Mouse (Mus musculus) stomach, embryonic 15.5 days (tissue): ENCODE data around the gene Prpf8. TPM values are rescaled to one million over a fixed set of nuclear protein-coding genes. Genes with fewer than 3 reads are reported as not detected.
"Not testable (repeated sequence)": the region's sequence is repeated elsewhere in the genome, so short reads cannot be mapped to it uniquely, and the experiment has no call there.

Experiments used
- ATAC-seq: fragments of 200-750 bp; cut with Nextera tagmentation; 2 replicates; pipeline ENCODE4 v1.8.0; 2017; ENCODE audit warnings: low read depth, moderate number of reproducible peaks, moderate TSS enrichment; ENCODE audit not compliant: insufficient read depth, low FRiP score
- H3K27ac ChIP-seq: fragments of 300-500 bp; sonication (generic); 2 replicates; pipeline ENCODE4 v1.5.1; 2015; ENCODE audit warnings: mild to moderate bottlenecking, inconsistent platforms
- H3K27me3 ChIP-seq: fragments of 300-500 bp; sonication (generic); replicated peaks from 2 replicates; pipeline ENCODE4 v1.6.1; 2015; ENCODE audit warnings: inconsistent platforms
- H3K36me3 ChIP-seq: fragments of 300-500 bp; sonication (generic); 2 replicates; pipeline ENCODE4 v1.6.1; 2015; ENCODE audit warnings: inconsistent platforms
- H3K4me1 ChIP-seq: fragments of 300-500 bp; sonication (generic); 2 replicates; pipeline ENCODE4 v1.6.1; 2015; ENCODE audit warnings: inconsistent platforms
- H3K4me2 ChIP-seq: fragments of 300-500 bp; sonication (generic); 2 replicates; pipeline ENCODE4 v1.6.1; 2015; ENCODE audit warnings: mild to moderate bottlenecking, inconsistent platforms
- H3K4me3 ChIP-seq: fragments of 300-500 bp; sonication (generic); replicated peaks from 2 replicates; pipeline ENCODE4 v1.5.1; 2015; ENCODE audit warnings: inconsistent platforms
- H3K9ac ChIP-seq: fragments of 300-500 bp; sonication (generic); 2 replicates; pipeline ENCODE4 v1.6.1; 2015; ENCODE audit warnings: inconsistent platforms
- H3K9me3 ChIP-seq: fragments of 300-500 bp; sonication (generic); 2 replicates; pipeline ENCODE4 v1.6.1; 2016; ENCODE audit warnings: inconsistent platforms
- WGBS: fragments of 180-500 bp; shearing (Covaris S2); methylation state at CpG from one replicate; pipeline ENCODE4 v1.1.7; 2015; 5-methylcytosine and 5-hydroxymethylcytosine counted together
- microRNA counts: library from miRNA; unstranded; fragments of <30 nt; microRNA quantifications from one replicate; lab custom pipeline; 2016
- microRNA-seq: library from miRNA; unstranded; fragments of <30 nt; microRNA quantifications from one replicate; pipeline ENCODE4, GENCODE M21; 2016
- polyA plus RNA-seq: library from polyadenylated mRNA; unstranded; fragments of >200 nt; fragmentation: Nextera tagmentation; extraction: Ambion mirVana; gene quantifications from 2 replicates; pipeline ENCODE4 v1.2.1, GENCODE M21; 2015

Prpf8 gene
- polyA plus RNA-seq, 1 experiment from 2014 or later = 49.9 TPM

DNA sequence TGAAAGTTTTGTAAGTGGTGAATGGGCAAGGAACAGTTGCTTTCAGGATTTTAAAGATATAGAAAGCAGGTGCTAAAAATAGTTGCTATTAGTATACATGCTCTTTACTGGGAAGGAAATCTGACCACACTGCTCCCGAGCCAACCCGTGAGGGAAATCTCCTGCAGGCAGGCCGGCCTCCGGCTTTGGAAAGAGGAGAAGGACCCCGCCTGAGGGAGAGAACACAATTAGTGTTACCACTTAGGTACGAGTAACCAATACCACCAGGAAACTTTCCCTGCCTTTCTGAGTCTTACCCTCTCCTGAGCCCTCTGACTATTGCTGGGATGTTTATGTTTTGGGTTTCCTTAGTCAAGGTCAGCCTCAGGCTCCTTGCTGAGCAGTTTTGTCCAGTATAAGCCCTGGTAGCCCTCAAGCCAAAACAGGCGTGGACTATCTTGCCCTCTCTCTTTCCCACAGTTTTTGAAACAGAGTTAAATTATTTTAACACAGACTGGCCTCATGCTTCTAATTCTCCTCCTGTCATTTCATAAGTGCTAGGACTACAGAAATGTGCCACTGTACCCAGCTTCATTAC is 66.4 kb downstream of the Prpf8 start:
- H3K27ac ChIP-seq = 0 out of 2 replicates have a peak overlapping the region, but pooled peaks have one; percentile 58
- H3K27me3 ChIP-seq = no peaks in the 10 kb centered on the region
- H3K4me3 ChIP-seq = no peak overlapping the region
- no peaks in the 10 kb centered on the region for H3K36me3 ChIP-seq
- no peak for ATAC-seq
- WGBS = 50% methylated on average over 7 of the region's 7 CpGs
- no peaks in the 10 kb centered on the region for H3K9me3 ChIP-seq
- H3K4me2 ChIP-seq = no peak overlapping the region
- peaks cover 40% of the 10 kb centered on the region for H3K4me1 ChIP-seq
- H3K9ac ChIP-seq = no peak overlapping the region

DNA sequence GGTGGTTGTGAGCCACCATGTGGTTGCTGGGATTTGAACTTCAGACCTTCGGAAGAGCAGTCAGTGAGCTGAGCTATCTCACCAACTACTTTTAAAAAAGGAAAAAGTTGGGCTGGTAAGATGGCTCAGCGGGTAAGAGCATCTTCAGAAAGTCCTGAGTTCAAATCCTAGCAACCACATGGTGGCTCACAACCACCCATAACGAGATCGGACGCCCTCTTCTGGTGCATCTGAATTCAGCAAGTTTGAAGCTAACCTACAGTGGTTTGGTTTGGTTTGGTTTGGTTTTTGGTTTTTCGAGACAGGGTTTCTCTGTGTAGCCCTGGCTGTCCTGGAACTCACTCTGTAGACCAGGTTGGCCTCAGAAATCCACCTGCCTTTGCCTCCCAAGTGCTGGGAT is 69.4 kb downstream of the Prpf8 start:
- not testable (repeated sequence) for H3K4me2 ChIP-seq, H3K27ac ChIP-seq, ATAC-seq, H3K27me3 ChIP-seq, H3K9me3 ChIP-seq, H3K4me3 ChIP-seq, H3K36me3 ChIP-seq, H3K9ac ChIP-seq
- 86% methylated on average over 6 of the region's 6 CpGs for WGBS
- H3K4me1 ChIP-seq = peaks cover 22% of the 10 kb centered on the region

GRCm38 (mm10) chr11:75557142-75557541 is 70.5 kb downstream of the Prpf8 start:
- no peak overlapping the region for H3K9ac ChIP-seq
- no peaks in the 10 kb centered on the region for H3K36me3 ChIP-seq
- H3K4me2 ChIP-seq = no peak overlapping the region
- no peak overlapping the region for H3K4me3 ChIP-seq
- H3K9me3 ChIP-seq = no peaks in the 10 kb centered on the region
- no peak for ATAC-seq
- H3K27me3 ChIP-seq = no peaks in the 10 kb centered on the region
- H3K4me1 ChIP-seq = peaks cover 10% of the 10 kb centered on the region
- no peak overlapping the region for H3K27ac ChIP-seq
- 85% methylated on average over 6 of the region's 6 CpGs for WGBS

GRCm38 (mm10) chr11:75558101-75558500 is 71.5 kb downstream of the Prpf8 start:
- H3K4me1 ChIP-seq = 0 out of 2 replicates have a peak, but pooled peaks cover under 1% of the 10 kb centered on the region
- no peak overlapping the region for H3K4me3 ChIP-seq
- ATAC-seq = no peak
- 81% methylated on average over 1 of the region's 1 CpGs for WGBS
- H3K27me3 ChIP-seq = no peaks in the 10 kb centered on the region
- no peaks in the 10 kb centered on the region for H3K9me3 ChIP-seq
- H3K27ac ChIP-seq = no peak overlapping the region
- H3K36me3 ChIP-seq = no peaks in the 10 kb centered on the region
- no peak overlapping the region for H3K9ac ChIP-seq
- H3K4me2 ChIP-seq = no peak overlapping the region

MicroRNA genes within 50 kb of the gene (microRNA counts, 519-probe panel; counts per million panel counts)
- microRNA mmu-miR-22 (lab: Ali Mortazavi, UCI) = 3,419 counts per million, percentile 86 among the panel's probes with 10 or more counts

Small RNAs within 50 kb of the gene (microRNA-seq; reads per million reads assigned to microRNA genes)
- gene Mir22 = 2,568 reads per million, percentile 84 among the genes with 10 or more reads in this experiment
- not detected for gene Mir3971

Other genes with a start within 250 kb of the Prpf8 start
- 98.5 and 101 TPM in 2 replicates for gene Rpa1, start 138.5 kb upstream of the Prpf8 start, polyA plus RNA-seq
- gene Smyd4, start 138.4 kb upstream of the Prpf8 start, polyA plus RNA-seq = 10.9 and 11.4 TPM in 2 replicates
- gene Serpinf1, start 64.1 kb upstream of the Prpf8 start, polyA plus RNA-seq = 49.5 and 62.5 TPM in 2 replicates
- gene Serpinf2, start 47.2 kb upstream of the Prpf8 start, polyA plus RNA-seq = 50.0 and 64.1 TPM in 2 replicates
- gene Wdr81, start 32.1 kb upstream of the Prpf8 start, polyA plus RNA-seq = 6.0 and 6.4 TPM in 2 replicates
- gene Tlcd2, start 25.1 kb upstream of the Prpf8 start, polyA plus RNA-seq = 19.7 and 22.3 TPM in 2 replicates
- 1.0 and 1.1 TPM in 2 replicates for gene Rilp, start 23.3 kb downstream of the Prpf8 start, polyA plus RNA-seq
- 6.3 and 7.1 TPM in 2 replicates for gene Scarf1, start 26.7 kb downstream of the Prpf8 start, polyA plus RNA-seq
- 4.9 and 6.3 TPM in 2 replicates for gene Slc43a2, start 44.9 kb downstream of the Prpf8 start, polyA plus RNA-seq
- gene Pitpna, start 101.3 kb downstream of the Prpf8 start, polyA plus RNA-seq = 82.4 and 83.4 TPM in 2 replicates
- gene Inpp5k, start 144.2 kb downstream of the Prpf8 start, polyA plus RNA-seq = 18.9 and 20.2 TPM in 2 replicates
- gene Myo1c, start 163.7 kb downstream of the Prpf8 start, polyA plus RNA-seq = 55.5 and 56.4 TPM in 2 replicates
- gene Crk, start 192.4 kb downstream of the Prpf8 start, polyA plus RNA-seq = 108 and 116 TPM in 2 replicates
- 701 and 790 TPM in 2 replicates for gene Ywhae, start 246.1 kb downstream of the Prpf8 start, polyA plus RNA-seq